Mouse (Mus musculus): Measurements from ENCODE around the gene Bnipl. TPM values are rescaled to one million over a fixed set of nuclear protein-coding genes. Genes with fewer than 3 reads are reported as not detected.

The Bnipl gene
- total and polyA plus RNA-seq, 2 experiments from 2014 or later = not detected

GRCm38 (mm10) chr3:95235386-95236301, 15.3 kb downstream of the Bnipl start:
- peaks cover 15% of the 10 kb centered on the region for H3K4me1 ChIP-seq (ENCODE audit: insufficient read depth, low read length)
- H3K36me3 ChIP-seq (ENCODE audit: insufficient read depth, low read length) = peaks cover 54% of the 10 kb centered on the region
- H3K27me3 ChIP-seq (ENCODE audit: insufficient read depth, low read length) = no peaks in the 10 kb centered on the region
- ATAC-seq (no peak), DNase-seq (ENCODE audit: low spot score) (no peak)
- WGBS = 74% methylated on average over 23 of the region's 23 CpGs
- no peak for TF ChIP-seq CTCF (IDR thresholded peaks at IDR 0.05; ENCODE audit: low read depth)
- H3K4me3 ChIP-seq (ENCODE audit: low read length) = no peak overlapping the region
- H3K9ac ChIP-seq (replicated peaks; ENCODE audit: low read length) = no peak overlapping the region
- no peak overlapping the region for H3K4me2 ChIP-seq (ENCODE audit: low read depth, low read length)
- H3K27ac ChIP-seq = no peak overlapping the region
- no peaks in the 10 kb centered on the region for H3K9me3 ChIP-seq (ENCODE audit: low read length)

- no peak overlapping the region for H3K9ac ChIP-seq (replicated peaks; ENCODE audit: low read length)
- peaks cover 20% of the 10 kb centered on the region for H3K4me1 ChIP-seq (ENCODE audit: insufficient read depth, low read length)
- ATAC-seq (no peak), DNase-seq (ENCODE audit: low spot score) (no peak)
- 81% methylated on average over 16 of the region's 16 CpGs for WGBS
- no peak overlapping the region for H3K4me2 ChIP-seq (ENCODE audit: low read depth, low read length)
- no peaks in the 10 kb centered on the region for H3K9me3 ChIP-seq (ENCODE audit: low read length)
- peaks cover 54% of the 10 kb centered on the region for H3K36me3 ChIP-seq (ENCODE audit: insufficient read depth, low read length)
- no peak overlapping the region for H3K4me3 ChIP-seq (ENCODE audit: low read length)
- no peaks in the 10 kb centered on the region for H3K27me3 ChIP-seq (ENCODE audit: insufficient read depth, low read length)
- no peak overlapping the region for H3K27ac ChIP-seq
- TF ChIP-seq CTCF (IDR thresholded peaks at IDR 0.05; ENCODE audit: low read depth) = no peak
Observed at GRCm38 (mm10) chr3:95233303-95233980, 17.6 kb downstream of the Bnipl start.

DNA sequence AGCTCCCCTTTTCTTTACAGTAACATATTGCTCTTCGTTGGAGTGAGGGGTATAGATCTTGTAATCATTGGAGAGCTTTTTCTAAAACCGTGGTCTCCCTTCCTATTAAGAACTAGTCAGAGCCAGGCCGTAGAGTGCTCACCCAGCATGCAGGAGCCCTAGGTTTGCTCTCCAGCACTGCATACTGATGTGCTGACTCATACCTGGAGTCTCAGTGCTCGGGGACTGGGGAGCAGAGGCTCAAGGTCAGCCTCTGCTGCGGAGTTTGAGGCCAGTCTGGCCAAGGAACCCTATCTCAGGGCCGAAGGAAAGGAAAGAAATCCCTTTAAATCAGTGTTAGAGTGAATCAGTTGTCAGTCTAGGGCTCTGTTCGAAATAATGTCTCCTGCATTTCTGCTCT, 18.2 kb downstream of the Bnipl start:
- 91% methylated on average over 7 of the region's 7 CpGs for WGBS
- peaks cover 54% of the 10 kb centered on the region for H3K36me3 ChIP-seq (ENCODE audit: insufficient read depth, low read length)

GRCm38 (mm10) chr3:95231298-95232221, 19.4 kb downstream of the Bnipl start, which contains the start of gene Mllt11:
Mllt11 (minus strand) TSS chr3:95232171.
- 43% methylated on average over 13 of the region's 13 CpGs for WGBS
- Histone ChIP-seq H3K4me2 (ENCODE audit: low read depth, low read length) (peak within 1 kb of the TSS; percentile 91), H3K36me3 (ENCODE audit: insufficient read depth, low read length) (peaks cover 48% of the 10 kb centered on the region), H3K4me1 (ENCODE audit: insufficient read depth, low read length) (peaks cover 20% of the 10 kb centered on the region), H3K9me3 (ENCODE audit: low read length) (no peaks in the 10 kb centered on the region), H3K9ac (replicated peaks; ENCODE audit: low read length) (0 out of 2 replicates have a peak within 1 kb of the TSS, but pooled peaks have one; percentile 21), H3K27me3 (ENCODE audit: insufficient read depth, low read length) (no peaks in the 10 kb centered on the region), H3K4me3 (ENCODE audit: low read length) (no peak within 1 kb of the TSS), H3K27ac (peak within 1 kb of the TSS; percentile 93)
- DNase-seq (ENCODE audit: low spot score) (no peak), ATAC-seq (no peak)
- TF ChIP-seq CTCF (IDR thresholded peaks at IDR 0.05; ENCODE audit: low read depth) = no peak

More for the DNA sequence above, 18.2 kb downstream of the Bnipl start:
- Histone ChIP-seq H3K9me3 (ENCODE audit: low read length) (no peaks in the 10 kb centered on the region), H3K9ac (replicated peaks; ENCODE audit: low read length) (no peak overlapping the region), H3K4me3 (ENCODE audit: low read length) (no peak overlapping the region), H3K4me1 (ENCODE audit: insufficient read depth, low read length) (peaks cover 20% of the 10 kb centered on the region), H3K4me2 (ENCODE audit: low read depth, low read length) (no peak overlapping the region), H3K27me3 (ENCODE audit: insufficient read depth, low read length) (no peaks in the 10 kb centered on the region), H3K27ac (no peak overlapping the region)
- DNase-seq (ENCODE audit: low spot score) (no peak), ATAC-seq (no peak)
- TF ChIP-seq CTCF (IDR thresholded peaks at IDR 0.05; ENCODE audit: low read depth) = no peak

- 26% methylated on average over 8 of the region's 8 CpGs for WGBS
- ATAC-seq = no peak
- H3K36me3 ChIP-seq (ENCODE audit: insufficient read depth, low read length) = peaks cover 40% of the 10 kb centered on the region
- peak overlapping the region; percentile 57 for H3K4me3 ChIP-seq (ENCODE audit: low read length)
- peak overlapping the region; percentile 82 for H3K9ac ChIP-seq (replicated peaks; ENCODE audit: low read length)
- peak overlapping the region; percentile 93 for H3K27ac ChIP-seq
- no peaks in the 10 kb centered on the region for H3K27me3 ChIP-seq (ENCODE audit: insufficient read depth, low read length)
- H3K9me3 ChIP-seq (ENCODE audit: low read length) = no peaks in the 10 kb centered on the region
- H3K4me2 ChIP-seq (ENCODE audit: low read depth, low read length) = peak overlapping the region; percentile 91
- no peak for TF ChIP-seq CTCF (IDR thresholded peaks at IDR 0.05; ENCODE audit: low read depth)
- H3K4me1 ChIP-seq (ENCODE audit: insufficient read depth, low read length) = peaks cover 20% of the 10 kb centered on the region
- peak; percentile 56 for DNase-seq (ENCODE audit: low spot score)
Observed at GRCm38 (mm10) chr3:95230495-95231297, 20.3 kb downstream of the Bnipl start.

Measured in hindbrain, postnatal 0 days (tissue).